Mouse (Mus musculus) right cerebral cortex, postnatal 25 days (tissue): ENCODE measurements around the gene Hmg20a.

ENCODE experiments used
- DNase-seq: peaks from one replicate; pipeline ENCODE4 v3.0.0; 2022

Gene Hmg20a

DNA sequence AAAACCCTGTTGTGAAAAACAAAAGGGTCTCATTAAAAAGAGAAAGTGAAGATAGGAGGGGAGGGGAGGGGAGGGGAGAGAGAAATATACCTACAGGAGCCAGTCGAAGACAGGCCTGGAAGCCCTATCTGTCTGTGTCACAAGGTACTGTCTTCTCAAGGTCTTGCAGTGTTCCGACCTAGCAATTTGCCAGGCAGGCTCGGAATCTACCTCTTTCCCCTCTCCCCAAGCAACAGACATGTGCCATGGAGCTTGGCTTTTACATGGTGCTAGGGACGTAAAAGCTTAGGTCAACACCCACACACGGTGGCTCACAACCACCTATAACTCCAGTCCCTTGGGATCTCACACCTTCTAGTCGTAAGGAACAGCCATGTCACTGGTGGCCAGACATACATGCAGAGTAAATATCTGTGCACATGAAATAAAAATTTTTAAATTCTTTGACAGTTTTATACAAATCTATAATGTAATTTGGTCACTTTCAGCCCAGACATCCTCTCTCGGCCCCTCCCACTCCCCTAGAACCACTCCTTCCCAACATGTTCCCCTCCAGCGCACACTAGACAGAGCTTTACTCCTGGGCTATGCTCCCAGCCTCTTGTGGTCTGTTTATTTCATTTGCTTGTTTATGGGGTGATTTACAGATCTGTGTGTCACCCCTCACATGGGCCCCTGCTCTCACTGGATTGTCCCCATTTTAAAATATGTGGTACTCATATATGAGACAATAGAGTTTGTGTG, 81.1 kb downstream of the Hmg20a start:
- DNase-seq: no peak

DNA sequence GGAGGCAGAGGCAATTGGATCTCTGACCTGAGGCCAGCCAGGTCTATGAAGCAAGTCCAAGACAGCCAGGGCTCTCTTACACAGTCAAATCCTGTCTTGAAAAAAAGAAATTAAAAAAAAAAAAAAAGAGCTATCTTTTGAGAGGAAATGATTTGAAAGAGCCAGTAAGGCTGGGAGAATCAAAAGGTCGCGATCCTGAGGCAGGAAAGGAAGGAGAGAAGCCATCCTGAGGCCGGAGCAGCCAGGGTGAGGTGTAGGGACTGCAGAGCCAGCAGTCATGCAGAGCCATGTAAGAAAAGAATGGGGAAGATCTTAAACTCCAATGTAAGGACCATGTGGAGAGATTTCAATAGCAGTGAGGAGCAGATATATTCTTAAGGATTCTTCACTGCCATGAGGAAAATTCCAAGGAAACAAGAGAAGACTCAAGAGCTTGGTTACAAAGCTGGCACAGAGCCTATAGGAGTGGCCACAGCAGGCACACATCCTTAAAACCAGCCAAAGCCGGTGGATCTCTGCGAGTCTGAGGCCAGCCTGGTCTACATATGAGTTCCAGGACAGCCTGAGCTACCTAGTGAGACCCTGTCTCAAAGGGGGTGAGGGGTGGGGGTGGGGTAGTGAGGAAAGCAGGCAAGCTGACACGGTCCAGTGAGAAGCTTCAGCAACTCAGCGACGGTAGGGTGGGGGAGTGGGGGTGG, 82.6 kb downstream of the Hmg20a start:
- DNase-seq: no peak

DNA sequence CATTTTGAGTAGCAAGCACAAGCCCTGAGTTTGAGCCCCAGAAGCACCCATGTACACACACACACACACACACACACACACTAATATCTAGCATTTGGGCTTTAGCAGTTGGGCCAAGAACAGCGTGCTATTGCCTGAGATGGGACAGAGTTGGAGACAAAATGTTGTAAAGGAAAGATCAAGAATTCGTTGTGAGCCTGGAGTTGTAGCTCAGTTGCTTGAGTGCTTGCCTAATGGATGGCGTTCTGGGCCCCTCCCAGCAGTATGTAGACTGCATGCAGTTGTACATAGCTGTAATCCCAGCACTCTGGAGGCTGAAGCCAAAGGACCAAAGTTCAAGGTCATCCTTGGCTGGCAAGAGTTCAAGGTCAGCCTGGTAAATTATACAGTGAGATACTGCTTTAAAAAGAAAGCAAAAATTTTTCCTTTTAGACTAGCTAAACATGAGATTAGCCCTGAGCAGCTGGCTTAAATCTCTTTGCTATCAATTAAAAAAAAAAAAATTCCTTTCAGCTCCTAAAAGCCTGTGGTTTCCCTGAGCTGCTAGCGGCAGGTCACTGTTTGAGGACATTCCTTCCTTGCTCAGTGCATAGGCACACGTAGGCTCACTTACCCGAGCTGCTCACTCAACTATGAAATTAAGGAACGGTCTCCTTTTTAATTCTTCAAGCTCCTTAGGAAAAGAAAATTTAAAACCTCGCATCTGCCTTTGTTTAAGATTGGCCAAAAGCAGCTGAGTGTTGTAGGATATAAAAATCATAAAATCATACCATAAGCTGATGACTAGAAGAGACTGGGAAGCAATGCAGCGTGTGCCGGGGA, 83.5 kb downstream of the Hmg20a start:
- no peak for DNase-seq

DNA sequence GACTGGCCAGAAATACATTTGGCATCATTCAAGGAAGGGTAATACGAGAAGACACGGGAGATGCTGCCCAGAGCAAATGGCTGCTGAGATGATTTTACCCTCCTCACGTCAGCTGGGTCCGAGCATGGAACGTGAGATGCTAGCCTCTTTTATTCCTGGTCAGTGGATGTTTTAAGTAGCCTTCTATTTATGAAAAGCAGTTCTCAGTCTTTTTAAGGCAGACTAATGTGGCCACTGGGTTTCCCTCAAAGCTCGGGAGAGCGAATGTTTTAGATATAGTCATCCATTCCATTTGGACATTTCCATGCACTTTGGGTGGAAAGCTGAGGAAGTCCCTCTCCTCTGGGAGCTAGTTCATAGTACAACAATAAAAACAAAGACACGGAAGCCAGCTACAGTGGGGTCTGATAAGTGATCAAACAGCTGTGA, 84.1 kb downstream of the Hmg20a start:
- no peak for DNase-seq

DNA sequence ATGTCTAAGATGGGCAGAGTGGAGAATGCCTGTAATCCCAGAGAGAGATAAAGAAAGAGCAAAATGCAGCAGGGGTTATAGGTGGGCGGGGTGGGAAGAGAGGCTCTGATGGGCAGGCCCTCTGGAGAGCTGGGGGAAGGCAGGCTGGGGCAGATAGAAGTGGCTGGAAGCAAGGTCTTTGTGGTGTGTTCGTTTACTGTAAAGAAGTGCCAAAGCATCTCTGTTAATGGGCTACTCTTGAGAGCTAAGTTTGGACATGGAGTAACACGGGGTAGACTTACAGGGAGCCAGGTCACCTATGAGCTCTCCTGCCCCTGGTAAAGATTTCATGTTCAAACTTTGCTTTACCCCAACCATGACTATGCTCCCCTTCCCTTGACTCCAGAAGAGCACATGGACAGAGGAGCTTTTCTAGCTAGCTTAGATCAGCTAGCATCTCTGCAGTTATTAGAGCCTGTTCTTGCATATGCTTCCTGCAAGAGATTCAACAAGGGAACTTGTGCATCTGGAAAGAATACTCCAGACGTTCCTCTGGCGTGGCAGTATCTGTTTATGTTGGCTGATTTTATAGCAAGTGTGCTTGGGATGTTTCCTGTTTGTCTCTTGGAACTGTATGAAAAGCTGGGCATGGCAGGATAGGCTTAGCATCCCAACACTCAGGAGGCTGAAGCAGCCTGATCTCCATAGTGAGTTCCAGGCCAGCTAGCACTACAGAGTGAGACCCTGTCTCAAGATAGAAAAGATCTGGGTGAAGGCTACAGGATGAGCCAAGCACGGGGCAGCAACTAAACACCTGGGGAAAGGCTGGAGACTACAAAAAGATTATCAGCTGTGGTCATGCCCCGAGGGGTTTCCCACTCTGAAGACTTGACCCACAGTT, 85.5 kb downstream of the Hmg20a start:
- no peak for DNase-seq

DNA sequence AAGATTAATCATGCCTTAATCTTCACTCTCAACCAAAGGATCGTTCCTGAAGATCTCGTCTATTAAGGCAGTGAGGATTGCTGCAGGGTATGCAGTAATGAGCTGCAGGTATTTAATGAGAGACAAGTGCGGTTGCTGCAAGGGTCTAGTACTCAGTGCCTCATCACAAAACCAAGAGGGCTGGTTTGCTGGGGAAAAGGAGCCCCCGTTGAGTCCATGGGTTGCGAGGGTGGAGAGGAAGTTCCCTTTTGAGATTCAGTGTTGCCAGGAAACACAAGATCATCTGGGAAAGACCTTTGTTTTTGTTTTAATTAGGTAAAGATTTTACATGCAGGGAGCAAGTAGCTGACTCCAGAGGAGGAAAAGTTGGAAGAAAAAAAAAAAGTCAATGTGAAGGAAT, 86.1 kb downstream of the Hmg20a start:
- DNase-seq: no peak

DNA sequence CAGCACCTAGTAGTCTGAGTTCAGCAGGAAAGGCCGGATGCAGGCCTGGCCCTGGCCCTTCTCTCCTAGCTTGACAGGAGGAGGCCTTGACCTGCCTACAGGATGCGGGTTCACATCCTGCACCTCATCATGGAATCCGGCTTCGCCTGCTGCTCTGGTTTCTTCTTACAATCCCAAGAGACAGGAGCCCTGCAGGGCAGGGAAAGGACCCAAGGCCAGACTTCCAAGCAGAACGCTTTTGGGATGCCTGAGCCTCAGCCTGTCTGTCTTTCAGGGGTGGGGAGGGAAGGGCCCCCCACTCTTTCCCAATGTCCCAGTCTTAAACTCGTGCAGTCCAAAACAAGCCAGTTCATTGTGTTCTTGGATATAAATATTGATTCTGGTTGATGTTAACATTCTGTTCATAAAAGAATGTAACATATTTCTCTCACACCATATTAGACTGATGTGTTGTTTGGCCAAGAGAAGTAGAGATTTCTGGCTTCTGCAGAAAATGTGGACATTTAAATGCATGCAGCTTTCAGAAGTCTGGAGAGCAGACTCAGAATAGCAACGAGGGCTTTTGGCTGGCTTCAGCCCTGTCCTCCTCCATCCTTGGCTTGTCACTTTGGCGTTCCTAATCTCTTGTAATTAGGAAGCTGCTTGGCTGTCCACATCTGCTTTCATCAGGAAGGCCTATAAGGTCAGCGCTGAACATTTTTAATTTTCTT, 86.8 kb downstream of the Hmg20a start:
- DNase-seq: no peak

DNA sequence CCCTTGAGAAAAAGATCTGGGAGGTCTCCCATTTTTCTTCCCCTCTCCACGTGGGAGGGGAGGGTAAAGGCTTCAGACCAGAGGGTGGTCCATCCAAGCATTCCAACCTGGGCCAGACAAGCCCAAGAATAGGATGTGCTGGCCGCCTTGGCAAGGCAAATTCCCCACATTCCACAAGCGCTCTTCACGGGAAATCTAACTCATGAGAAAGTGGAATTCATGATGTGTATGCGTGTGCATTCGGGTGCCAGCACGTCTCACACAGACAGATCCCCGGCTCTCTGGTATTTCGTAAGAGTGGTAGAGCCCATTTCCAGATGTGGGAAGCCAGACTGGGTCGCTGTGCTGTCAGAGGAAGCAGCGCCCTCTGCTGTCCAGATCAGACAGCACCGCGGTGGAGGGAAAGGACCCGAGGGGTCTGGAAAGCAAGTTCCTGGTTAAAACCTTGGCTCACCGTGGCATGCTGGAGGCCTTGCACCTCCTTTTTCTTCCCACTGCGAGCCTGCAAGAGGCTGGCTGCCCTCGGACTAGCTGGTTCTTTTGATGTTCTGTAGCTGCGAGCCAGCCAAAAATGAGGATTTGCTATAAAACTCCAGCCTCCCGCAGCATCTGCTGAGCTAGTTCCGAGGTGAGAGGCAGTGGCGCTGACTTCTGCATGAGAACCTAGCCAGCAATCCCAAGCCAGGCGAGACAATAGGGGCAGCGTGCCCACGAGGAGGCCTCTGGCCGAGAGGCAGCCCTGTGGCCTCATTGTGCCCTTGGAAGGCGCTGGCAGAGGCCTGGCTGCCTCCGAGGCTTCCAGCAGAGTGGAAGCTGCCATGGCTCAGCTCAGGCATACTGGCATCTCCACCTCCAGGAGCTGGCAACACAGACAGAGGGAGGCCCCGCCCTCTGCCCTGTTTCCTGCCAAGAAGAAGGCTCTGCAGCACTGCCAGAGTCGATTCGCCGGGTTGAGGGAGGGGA, 87.7 kb downstream of the Hmg20a start:
- DNase-seq: peak; percentile 87

DNA sequence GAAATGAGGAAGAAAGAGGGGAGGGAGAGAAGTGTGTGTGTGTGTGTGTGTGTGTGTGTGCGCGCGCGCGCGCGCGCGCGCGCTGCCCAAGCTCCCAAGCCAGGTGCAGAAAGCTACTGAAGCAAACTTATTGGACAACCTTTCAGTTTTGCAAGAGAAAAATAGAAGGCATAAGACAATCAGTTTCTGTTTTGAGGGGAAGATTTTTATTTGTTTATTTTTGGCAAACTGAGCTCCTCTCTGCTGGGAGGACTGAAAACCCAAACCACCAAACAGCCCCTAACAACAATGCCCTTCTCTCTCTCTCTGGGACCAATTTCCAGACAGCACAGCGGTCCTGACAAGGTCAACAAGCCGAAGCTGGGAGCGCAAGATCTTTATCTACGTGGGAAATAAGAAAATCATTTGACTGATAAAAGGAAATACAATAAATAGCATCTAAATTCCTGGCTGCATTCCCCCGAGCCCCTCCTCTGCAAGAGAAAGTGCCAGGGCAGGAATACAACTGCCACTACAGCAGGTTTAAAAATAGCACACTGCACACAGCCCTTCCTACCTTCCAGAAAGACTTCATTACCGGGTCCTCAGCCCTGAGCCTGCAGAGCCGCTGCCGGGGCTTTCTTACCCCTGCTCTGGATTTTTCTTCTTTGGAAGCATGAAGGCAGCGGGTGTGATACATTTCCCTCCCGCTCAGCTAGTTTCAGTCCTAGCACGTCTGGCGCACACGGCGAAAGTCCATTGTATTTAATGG, 88.7 kb downstream of the Hmg20a start:
- peak; percentile 40 for DNase-seq

DNA sequence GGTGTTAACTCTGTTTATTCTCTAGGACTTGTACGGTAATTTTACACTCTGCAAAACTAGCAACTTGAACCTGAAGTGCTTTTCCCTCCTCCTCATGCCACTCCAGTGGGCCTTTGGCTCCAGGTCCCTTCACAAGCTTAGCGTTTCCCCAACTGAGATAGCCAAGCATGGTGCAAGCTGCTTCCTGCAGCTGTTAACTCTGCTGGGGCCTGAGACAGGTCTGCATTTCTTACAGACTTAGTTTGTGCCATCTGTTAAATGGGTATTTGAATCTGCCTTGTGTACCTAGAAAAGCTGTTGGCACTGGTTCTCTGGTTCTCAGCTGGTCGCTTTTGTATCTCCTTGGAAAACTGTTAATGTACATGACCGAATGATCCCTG, 89.3 kb downstream of the Hmg20a start:
- no peak for DNase-seq

DNA sequence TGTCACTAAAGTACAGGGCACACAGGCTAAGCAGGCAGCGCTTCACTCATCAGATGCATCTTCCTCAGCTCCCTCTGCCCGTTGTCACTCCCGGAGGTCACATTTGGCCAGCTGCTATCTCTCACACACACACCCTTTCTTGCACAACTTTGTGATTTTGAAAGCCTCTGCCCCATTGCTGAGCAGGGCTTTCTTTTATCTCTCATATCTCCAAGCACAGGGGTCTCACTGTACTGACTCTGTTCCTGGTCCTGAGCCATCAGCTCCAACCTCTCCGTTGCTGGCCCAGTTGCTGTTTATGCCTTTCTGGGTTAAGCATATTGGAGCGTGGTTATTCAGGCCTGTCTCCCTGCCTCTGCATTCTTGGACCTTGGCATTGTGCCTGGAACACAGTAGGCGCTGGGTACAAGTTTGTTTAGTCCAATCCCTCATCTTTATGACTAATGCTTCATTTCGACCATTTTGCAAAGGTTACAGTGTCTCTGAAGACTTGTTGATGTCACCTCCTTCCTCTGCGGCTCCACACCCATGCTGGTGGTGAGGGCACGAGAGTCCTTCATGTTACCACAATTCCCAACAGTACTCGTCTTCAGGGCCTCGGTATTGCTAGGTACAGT, 90.5 kb downstream of the Hmg20a start:
- no peak for DNase-seq

DNA sequence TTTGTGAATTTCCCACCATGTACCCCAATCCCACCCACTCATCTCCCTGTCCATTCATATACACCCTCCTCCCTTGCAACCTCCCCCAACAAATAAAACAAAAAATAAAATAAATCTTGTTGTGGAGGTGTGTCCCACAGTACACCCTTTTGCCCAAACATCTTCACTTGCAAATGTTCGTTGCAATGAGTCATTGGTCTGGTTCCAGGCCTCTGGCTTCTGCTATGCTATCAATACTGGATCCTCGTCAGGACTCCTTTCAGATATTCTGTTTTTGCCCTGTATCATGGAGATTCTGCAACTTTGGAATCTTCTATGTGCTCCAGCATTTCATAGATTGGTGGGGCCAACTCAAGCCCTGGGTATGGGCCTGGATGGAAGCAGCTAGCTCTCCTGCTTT, 91.9 kb downstream of the Hmg20a start:
- no peak for DNase-seq

DNA sequence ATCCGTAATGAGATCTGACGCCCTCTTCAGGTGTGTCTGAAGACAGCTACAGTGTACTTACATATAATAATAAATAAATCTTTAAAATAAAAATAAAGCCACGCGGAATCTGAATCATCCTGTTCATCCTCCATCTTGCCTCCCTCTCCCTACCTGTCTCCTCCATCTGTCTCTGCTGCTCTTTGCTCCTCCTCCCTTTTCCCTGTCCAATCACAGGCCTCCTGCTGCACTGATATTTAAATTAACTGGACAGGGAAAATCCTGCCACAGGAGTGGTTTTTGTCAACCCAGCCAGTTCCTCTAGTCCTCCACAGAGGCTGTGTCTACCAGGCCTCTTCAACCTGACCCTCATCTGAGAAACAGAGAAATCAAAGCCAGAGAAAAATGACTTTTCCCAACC, 94.1 kb downstream of the Hmg20a start:
- no peak for DNase-seq

DNA sequence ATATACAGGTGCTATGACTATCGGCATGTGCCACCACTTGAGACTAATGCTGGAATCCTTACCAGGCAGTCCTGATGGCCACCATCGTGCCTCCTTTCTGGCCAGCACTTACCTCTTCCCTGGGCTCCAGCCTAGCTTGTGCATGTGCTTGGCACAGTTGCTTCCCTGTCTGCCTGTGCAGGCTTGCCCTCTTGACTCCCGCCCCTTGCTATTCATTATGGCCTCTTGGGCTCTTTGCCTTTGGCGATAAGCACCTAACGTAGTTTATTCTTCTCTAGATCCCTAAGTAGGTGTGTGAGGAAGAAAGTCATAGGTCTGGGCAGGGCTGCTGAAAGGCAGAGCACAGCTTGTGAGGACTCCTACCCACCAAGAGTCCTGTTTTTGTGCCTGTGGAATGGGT, 96.7 kb downstream of the Hmg20a start:
- DNase-seq: no peak

DNA sequence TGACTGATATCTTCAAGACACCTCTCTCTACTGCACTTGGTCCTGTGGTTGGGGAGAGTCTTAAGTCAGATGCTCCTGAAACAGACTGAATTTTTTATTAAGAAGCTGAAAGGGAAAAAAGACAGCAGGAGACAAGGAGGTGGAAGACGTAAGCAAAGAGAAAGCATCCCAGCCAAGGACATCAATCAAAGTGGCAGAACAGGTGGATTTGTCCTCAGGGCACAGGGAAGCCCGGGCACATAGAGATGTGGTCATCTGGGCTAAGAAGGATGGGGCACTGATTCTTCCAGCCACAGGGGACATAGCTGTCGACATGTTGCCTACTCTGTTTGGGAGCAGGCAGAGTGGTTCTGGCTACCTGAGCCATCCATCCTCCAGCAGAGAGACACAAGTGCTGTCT, 97.8 kb downstream of the Hmg20a start:
- DNase-seq: no peak

DNA sequence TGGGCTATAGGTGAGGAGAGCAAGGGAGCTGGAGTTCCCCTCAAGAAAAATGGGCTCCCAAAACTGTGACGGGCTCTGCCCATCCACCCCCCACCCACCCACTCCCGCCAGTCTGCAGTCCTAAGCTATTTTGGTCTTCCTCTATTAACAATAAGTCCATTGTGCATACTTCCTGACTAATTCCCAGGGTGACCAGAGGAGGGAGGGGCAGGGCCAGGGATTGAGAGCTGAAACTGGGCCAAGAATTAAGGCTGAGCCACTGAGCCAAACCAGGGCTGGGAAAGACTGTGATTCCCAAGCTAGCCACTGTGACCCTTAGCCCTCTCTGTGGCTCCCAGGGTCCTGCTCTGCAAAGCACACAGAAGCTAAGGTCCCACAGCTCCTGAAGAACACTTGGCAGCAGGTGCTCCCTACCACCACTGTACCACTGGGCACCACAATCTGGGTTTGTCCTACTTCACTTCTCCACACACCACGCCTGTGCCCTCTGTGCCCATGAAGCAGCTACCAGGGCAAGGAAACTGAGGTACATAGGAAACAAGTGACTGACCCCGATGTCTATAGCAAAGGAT, 98.4 kb downstream of the Hmg20a start:
- no peak for DNase-seq

DNA sequence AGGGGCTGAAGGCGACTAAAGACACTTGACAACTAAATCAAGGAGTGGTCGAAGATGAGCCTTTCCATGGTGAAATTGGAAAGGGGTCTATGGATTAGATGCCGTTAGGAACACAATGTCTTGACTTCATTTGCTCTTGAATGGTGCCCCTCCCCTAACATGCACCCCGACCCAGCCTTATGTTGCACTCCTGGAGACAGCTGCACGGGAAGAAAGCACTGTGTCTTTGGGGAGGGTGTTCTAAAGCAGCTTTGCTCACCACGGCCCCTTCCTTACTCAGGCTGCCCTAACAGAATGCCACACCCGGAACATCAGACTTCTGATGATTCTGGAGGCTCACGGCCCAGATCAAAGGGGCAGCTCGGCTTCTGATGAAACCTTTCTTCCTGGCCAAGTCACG, 103.9 kb downstream of the Hmg20a start:
- DNase-seq: no peak

DNA sequence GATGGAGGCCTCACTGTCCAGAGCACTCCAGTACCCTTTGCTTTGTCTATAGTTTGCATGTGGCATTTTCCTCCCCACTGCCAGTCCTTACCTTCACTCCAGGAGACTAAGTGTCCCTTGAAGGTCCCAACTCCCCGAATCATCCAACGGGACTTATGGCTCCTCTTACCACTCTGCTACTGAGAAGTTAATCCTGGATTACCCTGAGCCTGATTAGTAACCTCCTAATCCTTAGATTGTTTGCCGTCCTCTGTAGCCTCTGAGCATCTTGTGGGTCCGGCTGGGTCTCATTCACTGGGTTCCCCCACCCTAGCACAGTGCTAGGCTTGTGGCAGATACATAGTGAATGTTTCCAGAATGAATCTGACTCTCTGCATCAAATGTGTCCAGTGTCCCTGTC, 109.5 kb downstream of the Hmg20a start:
- DNase-seq: no peak

DNA sequence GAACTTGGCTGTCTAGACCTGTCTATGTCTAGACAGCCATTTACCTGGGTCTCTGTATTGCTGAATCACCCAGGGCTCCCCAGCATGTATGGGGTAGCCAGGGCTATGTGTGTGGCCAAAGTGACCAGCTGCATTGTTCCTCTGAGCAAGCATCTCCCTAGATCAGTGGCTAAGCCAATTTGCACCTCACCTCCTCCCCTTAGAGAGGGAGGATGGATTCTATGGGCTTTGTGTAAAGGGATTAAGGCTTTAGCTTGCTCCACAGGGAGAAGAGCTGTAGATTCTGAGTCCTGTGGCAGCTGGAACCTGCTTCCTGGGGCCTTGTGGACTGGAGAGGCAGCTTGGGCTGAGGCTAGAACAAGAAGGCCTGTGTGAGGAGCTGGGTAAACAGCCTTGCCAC, 113.6 kb downstream of the Hmg20a start:
- no peak for DNase-seq
